Mouse (Mus musculus) heart, postnatal 0 days (tissue): ENCODE measurements around the gene Tomm34.

ENCODE experiments used
- CTCF ChIP-seq: IDR thresholded peaks from 2 replicates; pipeline ENCODE4 v1.5.1; 2016; ENCODE audit warnings: antibody characterized with exemption, control low read depth, low read depth
- EP300 ChIP-seq: IDR thresholded peaks from 2 replicates; pipeline ENCODE4 v1.6.1; 2016; ENCODE audit warnings: antibody characterized with exemption, low read depth

DNA sequence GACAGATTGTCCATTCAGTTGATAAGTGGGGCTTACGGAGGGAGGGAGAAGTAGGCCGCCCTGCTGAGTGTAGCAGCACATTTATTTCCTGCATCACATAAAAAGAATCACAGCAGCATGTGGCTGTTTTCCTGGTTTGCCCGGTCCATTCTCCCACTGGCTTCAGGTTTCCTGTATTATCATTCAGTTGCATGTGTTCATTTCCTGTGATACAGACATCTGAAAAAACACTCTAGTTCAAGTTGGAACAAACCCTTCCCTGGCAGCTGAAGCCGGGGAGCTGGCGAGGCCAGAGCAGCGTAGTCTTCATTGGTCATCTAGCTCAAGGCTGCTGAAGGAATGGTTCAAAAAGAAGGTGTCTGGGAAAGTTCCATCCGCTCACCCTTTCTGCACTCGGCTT lies 40.6 kb upstream of the Tomm34 start:
- TF ChIP-seq CTCF (no peak), EP300 (no peak)
